Mouse (Mus musculus) ES-E14 (cell line): ENCODE results near the gene Bola1.

Source experiments
- CHD2 ChIP-seq: IDR thresholded peaks from 2 replicates; pipeline ENCODE4 v1.6.1; 2014; ENCODE audit warnings: mild to moderate bottlenecking, low read depth, low read length, inconsistent platforms
- ZC3H11A ChIP-seq: IDR thresholded peaks from 2 replicates; pipeline ENCODE4 v1.6.1; 2012; ENCODE audit warnings: low read depth, mild to moderate bottlenecking, inconsistent platforms, low read length, borderline replicate concordance

DNA sequence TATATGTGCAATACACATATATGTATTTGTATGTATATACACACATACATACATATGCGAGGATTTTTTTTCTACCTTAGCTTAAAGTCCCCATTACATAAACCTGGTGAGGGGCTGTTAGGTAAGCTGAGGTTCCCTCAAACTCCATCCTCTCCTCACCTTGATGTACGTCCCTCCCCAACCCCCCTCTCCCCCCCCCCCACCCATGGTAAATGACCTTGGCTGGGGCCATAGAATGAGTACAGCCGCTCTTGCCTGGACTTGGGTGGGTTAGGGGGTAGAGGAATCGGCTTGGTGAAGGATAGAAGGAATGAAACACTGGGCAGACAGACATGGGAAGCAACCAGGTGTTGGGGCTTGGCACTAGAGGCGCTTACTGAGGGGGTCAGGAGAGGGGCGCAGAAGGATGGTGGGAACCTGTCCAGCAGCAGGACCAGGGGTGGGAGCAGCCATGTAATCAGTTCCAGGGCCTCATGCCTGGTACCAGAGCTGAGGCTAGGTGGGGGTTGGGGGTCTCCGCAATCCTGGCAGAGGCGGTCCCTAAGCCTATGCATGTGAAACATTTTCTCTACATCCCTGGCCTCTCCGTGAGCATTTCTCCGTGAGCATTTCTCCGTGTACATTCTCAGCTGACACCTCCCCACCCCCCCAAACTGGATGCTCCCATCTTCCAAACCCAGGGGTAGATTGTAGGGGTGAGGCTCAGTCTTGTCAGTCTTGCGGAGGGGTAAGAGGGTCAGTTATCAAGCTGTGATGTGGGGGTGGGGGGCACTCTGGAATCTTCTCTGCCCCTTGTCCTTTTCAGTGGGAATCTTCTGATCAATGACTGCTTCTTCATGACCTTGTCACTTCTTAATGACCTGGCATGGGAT is 37.8 kb downstream of the Bola1 start:
- no peak for TF ChIP-seq CHD2
- no peak for TF ChIP-seq ZC3H11A
